Mouse (Mus musculus) G1E (cell line): Measurements from ENCODE around the gene Daxx. TPM values are rescaled to one million over a fixed set of nuclear protein-coding genes. Genes with fewer than 3 reads are reported as not detected.

Experiments
- ATAC-seq: 2 replicates; pipeline ENCODE4 v1.8.0; 2016; ENCODE audit warnings: mild to moderate bottlenecking; ENCODE audit not compliant: insufficient number of reproducible peaks, poor library complexity, low FRiP score, severe bottlenecking; ENCODE audit errors: extremely low read depth
- DNase-seq: peaks from one replicate; pipeline ENCODE4 v3.0.0; 2012; ENCODE audit warnings: low spot score
- H3K27me3 ChIP-seq: 2 replicates; pipeline ENCODE4 v1.6.1; 2012; ENCODE audit warnings: mild to moderate bottlenecking, low read length, inconsistent platforms; ENCODE audit not compliant: insufficient read depth
- H3K36me3 ChIP-seq: replicated peaks from 2 replicates; pipeline ENCODE3; 2012; ENCODE audit warnings: mild to moderate bottlenecking, inconsistent platforms
- H3K4me1 ChIP-seq: 2 replicates; pipeline ENCODE4 v1.6.1; 2012; ENCODE audit warnings: low read depth, low read length, inconsistent platforms, mixed read lengths; ENCODE audit not compliant: insufficient read depth
- H3K4me3 ChIP-seq: 2 replicates; pipeline ENCODE4 v1.5.1; 2012; ENCODE audit warnings: low read depth, mild to moderate bottlenecking, inconsistent platforms, low read length, moderate library complexity, mixed read lengths
- H3K9me3 ChIP-seq: replicated peaks from 2 replicates; pipeline ENCODE4 v1.6.1; 2012; ENCODE audit warnings: inconsistent platforms
- CTCF ChIP-seq: IDR thresholded peaks from 2 replicates; pipeline ENCODE4 v1.5.1; 2012; ENCODE audit warnings: low read depth, low read length, inconsistent platforms, mixed read lengths
- GATA1 ChIP-seq: IDR thresholded peaks from 2 replicates; pipeline ENCODE4 v1.6.1; 2012; ENCODE audit warnings: borderline replicate concordance, low read length, inconsistent platforms, mixed read lengths
- GATA2 ChIP-seq: IDR thresholded peaks from 2 replicates; pipeline ENCODE4 v1.6.1; 2012; ENCODE audit warnings: low read depth, low read length, inconsistent platforms, borderline replicate concordance
- POLR2AphosphoS5 ChIP-seq: IDR thresholded peaks from 2 replicates; pipeline ENCODE4 v1.6.1; 2012; ENCODE audit warnings: low read depth, low read length, inconsistent platforms; ENCODE audit not compliant: insufficient replicate concordance
- TAL1 ChIP-seq: conservative IDR thresholded peaks from 2 replicates; pipeline ENCODE4 v1.6.1; 2012; ENCODE audit warnings: low read depth, low read length, inconsistent platforms, mixed read lengths
- polyA plus RNA-seq: library from polyadenylated mRNA; stranded (reverse); fragments of >175 nt; gene quantifications from 2 replicates; pipeline ENCODE4 v1.2.3, GENCODE M21; 2012
- total RNA-seq, 2 experiments: library from RNA; stranded (forward) in 1 of 2; stranded (reverse) in 1 of 2; fragments of 200-1000 nt in 1 of 2; fragments of >200 nt in 1 of 2; fragmentation: Nextera tagmentation in 1 of 2; gene quantifications; 2 replicates each; pipeline ENCODE4 v1.2.3; 2014 to 2017

The Daxx gene
- total and polyA plus RNA-seq, 3 experiments: 33.0 to 72.7 (median 67.4) TPM

DNA sequence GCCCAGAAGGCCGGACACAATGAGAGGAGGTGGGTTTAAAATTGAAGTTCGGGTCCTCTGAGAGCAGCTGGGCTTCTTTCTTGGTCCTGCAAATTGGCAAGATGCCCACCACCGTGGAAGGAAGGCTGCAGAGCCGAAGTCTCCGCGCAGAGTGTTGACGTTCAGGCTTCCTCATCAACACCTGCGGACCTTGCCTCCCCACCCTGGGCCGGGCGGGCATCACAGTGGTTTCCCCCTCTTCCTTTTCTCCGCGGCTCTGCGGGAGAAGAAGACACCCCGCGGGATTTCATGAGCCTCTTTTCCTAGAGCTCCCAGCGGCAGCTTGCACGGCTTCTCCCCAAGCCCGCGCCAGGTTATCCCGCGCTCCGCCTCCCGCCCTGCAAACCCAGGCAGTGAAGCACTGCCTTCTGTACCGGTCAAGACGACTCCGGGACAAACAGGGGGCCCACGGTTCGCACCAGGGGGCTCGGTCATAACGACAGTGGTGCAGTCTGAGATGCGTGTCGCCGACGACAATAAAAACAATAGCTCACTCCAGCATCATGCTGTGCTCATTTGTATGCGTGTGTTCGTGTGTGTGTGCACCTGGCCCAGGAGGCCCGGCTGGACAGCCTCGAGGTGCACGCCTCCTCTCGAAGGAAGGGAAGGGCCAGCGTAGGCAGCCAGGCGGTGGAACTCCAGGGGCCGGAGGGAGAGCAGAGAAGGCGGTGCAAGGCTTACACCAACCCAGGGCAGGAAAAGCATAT lies 710 bp upstream of the Daxx start:
- H3K27me3 ChIP-seq: no peaks in the 10 kb centered on the region
- ATAC-seq: no peak
- H3K9me3 ChIP-seq: no peaks in the 10 kb centered on the region
- peaks cover 71% of the 10 kb centered on the region for H3K4me1 ChIP-seq
- DNase-seq: peak; percentile 57
- no peak for TF ChIP-seq TAL1
- no peak for TF ChIP-seq GATA2
- no peak for TF ChIP-seq GATA1
- no peak for TF ChIP-seq POLR2AphosphoS5
- no peak for TF ChIP-seq CTCF
- H3K4me3 ChIP-seq: peak overlapping the region; percentile 97
- peaks cover 32% of the 10 kb centered on the region for H3K36me3 ChIP-seq

DNA sequence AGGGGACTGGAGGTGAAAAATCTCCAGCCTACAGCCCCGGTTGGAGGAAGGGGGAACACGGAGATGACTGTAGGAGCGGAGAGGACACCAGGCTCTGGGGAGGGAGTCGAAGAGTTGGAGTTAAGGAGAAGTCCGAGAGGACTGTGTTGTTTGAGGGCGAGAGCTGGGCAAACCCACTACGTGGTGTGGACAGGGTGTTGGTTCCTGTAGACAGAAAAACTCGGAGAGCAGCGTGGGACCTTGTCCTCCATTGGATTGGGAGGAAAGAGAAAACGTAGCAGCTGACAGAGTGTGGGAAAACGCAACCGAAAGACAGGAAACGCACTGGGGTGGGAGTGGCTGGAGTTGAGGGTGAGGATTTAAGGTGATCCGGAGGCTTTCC lies 646 bp downstream of the Daxx start:
- Histone ChIP-seq H3K9me3 (no peaks in the 10 kb centered on the region), H3K36me3 (peaks cover 45% of the 10 kb centered on the region), H3K4me3 (peak overlapping the region; percentile 97), H3K27me3 (no peaks in the 10 kb centered on the region), H3K4me1 (peaks cover 73% of the 10 kb centered on the region)
- ATAC-seq (no peak), DNase-seq (peak; percentile 66)
- no peak for TF ChIP-seq POLR2AphosphoS5
- no peak for TF ChIP-seq CTCF
- TF ChIP-seq TAL1: no peak
- no peak for TF ChIP-seq GATA1
- TF ChIP-seq GATA2: no peak

DNA sequence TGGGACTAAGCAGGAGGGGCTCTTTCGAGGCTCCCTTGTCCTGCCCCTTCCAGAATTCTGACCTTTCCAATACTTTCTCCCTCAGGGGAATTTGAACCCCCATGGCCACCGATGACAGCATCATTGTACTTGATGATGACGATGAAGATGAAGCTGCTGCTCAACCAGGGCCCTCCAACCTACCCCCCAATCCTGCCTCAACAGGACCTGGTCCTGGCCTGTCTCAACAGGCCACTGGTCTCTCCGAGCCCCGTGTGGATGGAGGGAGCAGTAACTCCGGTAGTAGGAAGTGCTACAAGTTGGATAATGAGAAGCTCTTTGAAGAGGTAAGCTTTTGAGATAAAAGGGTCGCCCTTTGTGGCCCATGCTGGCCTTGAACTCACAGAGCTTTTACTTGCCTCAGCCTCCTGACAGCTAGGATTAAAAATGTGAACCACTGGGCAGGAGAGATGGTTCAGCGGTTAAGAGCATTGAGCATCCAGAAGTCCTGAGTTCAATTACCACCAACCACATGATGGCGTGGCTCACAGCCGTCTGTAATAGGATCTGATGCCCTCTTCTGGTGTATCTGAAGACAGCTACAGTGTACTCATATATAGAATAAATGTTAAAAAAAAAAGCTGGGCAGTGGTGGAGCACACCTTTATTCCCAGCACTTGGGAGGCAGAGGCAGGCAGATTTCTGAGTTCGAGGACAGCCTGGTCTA lies 1.3 kb downstream of the Daxx start:
- DNase-seq (no peak), ATAC-seq (no peak)
- no peaks in the 10 kb centered on the region for H3K9me3 ChIP-seq
- H3K4me1 ChIP-seq: peaks cover 78% of the 10 kb centered on the region
- H3K27me3 ChIP-seq: no peaks in the 10 kb centered on the region
- peak overlapping the region; percentile 97 for H3K4me3 ChIP-seq
- peaks cover 50% of the 10 kb centered on the region for H3K36me3 ChIP-seq
- TF ChIP-seq GATA2: no peak
- TF ChIP-seq CTCF: no peak
- TF ChIP-seq POLR2AphosphoS5: no peak
- no peak for TF ChIP-seq TAL1
- TF ChIP-seq GATA1: no peak

DNA sequence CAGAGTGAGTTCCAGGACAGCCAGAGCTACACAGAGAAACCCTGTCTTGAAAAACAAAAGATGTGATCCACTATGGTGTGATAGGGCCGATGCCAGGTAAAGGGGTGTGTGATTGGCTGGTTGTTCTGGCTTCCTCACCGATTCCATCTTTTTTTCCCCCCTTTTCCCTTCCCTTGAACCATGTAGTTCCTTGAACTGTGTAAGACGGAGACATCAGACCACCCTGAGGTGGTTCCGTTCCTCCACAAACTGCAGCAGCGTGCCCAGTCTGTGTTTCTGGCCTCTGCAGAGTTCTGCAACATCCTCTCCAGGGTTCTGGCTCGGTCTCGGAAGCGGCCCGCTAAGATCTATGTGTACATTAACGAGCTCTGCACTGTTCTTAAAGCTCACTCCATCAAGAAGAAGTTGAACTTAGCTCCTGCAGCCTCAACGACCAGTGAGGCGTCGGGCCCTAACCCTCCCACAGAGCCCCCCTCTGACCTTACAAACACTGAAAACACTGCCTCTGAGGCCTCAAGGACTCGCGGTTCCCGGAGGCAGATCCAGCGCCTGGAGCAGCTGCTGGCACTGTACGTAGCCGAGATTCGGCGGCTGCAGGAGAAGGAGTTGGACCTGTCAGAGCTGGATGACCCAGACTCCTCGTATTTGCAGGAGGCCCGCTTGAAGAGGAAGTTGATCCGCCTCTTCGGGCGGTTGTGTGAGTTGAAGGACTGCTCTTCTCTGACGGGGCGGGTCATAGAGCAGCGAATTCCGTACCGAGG lies 2.0 kb downstream of the Daxx start:
- peaks cover 50% of the 10 kb centered on the region for H3K36me3 ChIP-seq
- no peaks in the 10 kb centered on the region for H3K27me3 ChIP-seq
- H3K4me1 ChIP-seq: peaks cover 78% of the 10 kb centered on the region
- peak overlapping the region; percentile 56; the same call in 1 of the 2 replicates for H3K4me3 ChIP-seq
- ATAC-seq (no peak), DNase-seq (no peak)
- H3K9me3 ChIP-seq: no peaks in the 10 kb centered on the region
- TF ChIP-seq POLR2AphosphoS5: no peak
- TF ChIP-seq CTCF: no peak
- TF ChIP-seq TAL1: no peak
- no peak for TF ChIP-seq GATA2
- no peak for TF ChIP-seq GATA1

GRCm38 (mm10) chr17:33911813-33912414 lies 2.7 kb downstream of the Daxx start:
- TF ChIP-seq GATA2: no peak
- H3K4me3 ChIP-seq: peak overlapping the region; percentile 56; the same call in 1 of the 2 replicates
- H3K4me1 ChIP-seq: peaks cover 75% of the 10 kb centered on the region
- H3K36me3 ChIP-seq: peaks cover 53% of the 10 kb centered on the region
- ATAC-seq (no peak), DNase-seq (no peak)
- H3K9me3 ChIP-seq: peaks cover 2% of the 10 kb centered on the region
- no peaks in the 10 kb centered on the region for H3K27me3 ChIP-seq
